Mouse (Mus musculus) heart, postnatal 14 days (tissue): ENCODE measurements around the gene Syce3. TPM values are rescaled to one million over a fixed set of nuclear protein-coding genes. Genes with fewer than 3 reads are reported as not detected.

Experiments used
- DNase-seq, 2 experiments: peaks; one replicate each; pipeline ENCODE4 v3.0.0; 2021 to 2022
- intact Hi-C: fragments of 180-260 bp; cut with DNase I; formaldehyde crosslinking; loops from one replicate; pipeline ENCODE4 v1.15.1; 2025
- total RNA-seq, 2 experiments: library from RNA; stranded (reverse); gene quantifications; 2 replicates each; pipeline ENCODE4 v1.2.3; 2021

Gene Syce3
- total RNA-seq, 2 experiments from 2014 or later, result not detected

DNA sequence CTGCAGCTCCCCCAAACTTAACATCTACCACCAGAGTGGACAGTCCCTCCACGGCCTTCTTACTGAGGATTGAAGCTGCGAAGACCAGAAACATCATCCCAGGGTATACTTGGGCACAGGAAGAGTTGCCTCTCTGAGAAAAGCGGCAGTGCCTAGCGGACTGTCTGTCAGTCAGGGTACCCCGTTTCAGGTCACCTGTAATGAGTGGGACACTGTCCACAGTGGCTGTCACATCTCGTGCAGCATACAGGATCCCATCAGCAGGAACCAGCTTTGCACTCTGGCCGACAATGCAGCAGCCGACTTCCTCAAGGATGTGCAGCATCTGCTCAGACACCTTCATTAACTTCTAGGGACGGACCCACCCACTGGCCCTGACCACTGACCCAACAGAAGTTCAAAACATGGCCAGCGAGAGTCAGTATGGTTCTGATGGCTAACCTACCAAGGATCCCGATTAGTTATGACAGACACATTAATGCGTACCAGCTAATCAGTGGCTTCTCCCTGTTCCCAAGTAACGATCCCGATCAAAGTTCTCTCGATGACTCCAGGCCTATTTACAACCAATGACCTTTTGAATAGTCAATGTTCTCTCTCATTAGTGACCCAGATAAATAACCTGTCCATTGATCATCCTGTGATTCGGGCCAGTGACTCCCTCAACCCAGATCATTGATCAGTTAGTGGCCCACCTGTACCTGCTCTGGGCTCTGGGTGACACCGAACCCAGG lies 35.3 kb downstream of the Syce3 start:
- DNase-seq, result no peak
- intact Hi-C loops, result loop anchor here (5.0 kb wide), 3 partner anchors 58 to 212 kb away; partner anchors contain the start of gene Sbf1

DNA sequence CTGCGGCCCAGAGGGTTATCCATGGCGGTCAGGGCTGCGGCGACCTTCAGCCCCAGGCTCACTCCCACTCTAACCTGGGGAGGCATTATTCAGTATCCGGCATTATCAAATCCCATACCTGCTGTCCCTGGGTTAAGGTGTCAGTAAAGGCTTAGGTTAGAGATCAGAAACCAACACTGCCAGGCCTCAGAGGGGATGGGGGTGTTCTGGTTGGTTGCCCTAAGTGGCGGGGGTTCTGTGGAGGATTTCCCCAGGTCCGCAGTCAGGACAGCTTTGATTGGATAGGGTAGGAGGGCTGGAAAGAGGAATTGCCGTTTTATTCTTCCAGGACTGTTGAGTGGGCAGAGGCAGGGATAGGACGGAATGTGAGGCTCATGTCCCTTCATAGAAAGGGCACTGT lies 36.0 kb downstream of the Syce3 start:
- intact Hi-C loops, result loop anchor here (5.0 kb wide), 2 partner anchors 57 to 213 kb away; partner anchors contain the start of gene Sbf1
- no peak for DNase-seq

DNA sequence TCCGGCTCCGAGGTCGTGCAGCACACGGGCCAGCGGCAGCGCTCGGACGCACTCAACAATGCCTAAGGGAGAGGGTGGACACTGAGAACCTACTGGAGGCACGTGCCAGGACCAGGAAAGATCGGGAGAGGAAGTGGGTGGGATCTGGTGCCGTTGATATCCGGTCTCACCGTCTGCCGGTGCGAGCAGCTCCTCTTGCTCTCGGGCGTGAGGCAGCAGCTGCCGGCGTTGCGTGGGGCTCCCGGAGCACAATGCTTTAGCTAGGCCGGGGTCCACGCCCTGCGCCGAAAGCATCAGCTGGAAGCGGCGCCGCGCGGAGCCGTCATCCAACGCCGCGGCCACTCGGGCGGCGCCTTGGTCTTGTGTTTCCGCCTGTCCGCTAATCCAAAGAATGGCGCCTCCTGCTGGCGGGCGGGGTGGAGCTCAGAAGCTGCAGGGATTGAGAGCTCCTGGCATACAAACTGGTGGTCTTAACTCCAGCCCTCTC lies 36.5 kb downstream of the Syce3 start, which contains the start of gene Sco2:
Gene Sco2 (minus strand): TSS at position 85 of the 487 bp plus-strand sequence.
- intact Hi-C loops, result loop anchor here (2.0 to 5.0 kb wide), 3 partner anchors 17 to 213 kb away; partner anchors contain the start of gene Sbf1
- DNase-seq, result peak; percentile 95 to 98

DNA sequence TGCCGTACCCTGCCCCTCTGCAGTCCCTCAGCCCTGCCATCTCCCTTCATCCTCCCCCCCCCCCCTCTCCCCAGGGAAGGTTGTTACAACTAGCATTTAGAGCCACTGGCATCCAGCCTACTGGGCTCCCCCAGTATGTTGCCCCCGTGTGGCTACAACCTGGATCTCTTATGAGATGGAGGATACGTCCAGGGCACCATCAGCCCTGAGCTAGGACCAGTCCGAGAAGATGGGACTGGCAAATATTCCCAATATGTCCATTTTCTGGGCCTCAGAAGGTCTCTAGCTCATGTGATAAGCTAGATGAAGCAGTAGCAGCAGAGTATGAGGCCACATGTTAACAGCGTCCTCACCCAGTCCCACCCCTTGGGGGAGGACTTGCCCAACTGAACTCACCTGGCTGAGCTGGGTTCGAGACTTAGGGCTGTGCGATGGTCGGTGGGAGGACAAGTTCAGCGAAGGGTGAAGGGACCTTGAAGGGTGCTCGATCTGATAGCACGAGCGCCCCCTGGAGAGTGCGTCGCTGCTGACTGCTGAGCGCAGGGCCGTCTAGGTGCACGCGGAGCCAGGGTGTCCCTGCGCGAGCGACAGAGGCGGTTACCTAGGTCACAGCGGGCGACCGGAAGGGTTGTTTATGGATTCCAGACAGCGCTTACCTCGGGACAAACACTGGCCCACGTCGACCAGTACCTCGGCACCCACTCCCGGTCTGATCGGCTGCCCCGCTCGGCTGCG lies 37.1 kb downstream of the Syce3 start:
- intact Hi-C loops, result loop anchor here (2.0 to 5.0 kb wide), 3 partner anchors 16 to 214 kb away; partner anchors contain the start of gene Sbf1
- DNase-seq, result peak; percentile 86 to 87

GRCm38 (mm10) chr15:89372536-89372935 lies 37.8 kb downstream of the Syce3 start:
- DNase-seq, result no peak
- intact Hi-C loops, result loop anchor here (2.0 to 5.0 kb wide), 3 partner anchors 16 to 215 kb away; partner anchors contain the start of gene Sbf1

DNA sequence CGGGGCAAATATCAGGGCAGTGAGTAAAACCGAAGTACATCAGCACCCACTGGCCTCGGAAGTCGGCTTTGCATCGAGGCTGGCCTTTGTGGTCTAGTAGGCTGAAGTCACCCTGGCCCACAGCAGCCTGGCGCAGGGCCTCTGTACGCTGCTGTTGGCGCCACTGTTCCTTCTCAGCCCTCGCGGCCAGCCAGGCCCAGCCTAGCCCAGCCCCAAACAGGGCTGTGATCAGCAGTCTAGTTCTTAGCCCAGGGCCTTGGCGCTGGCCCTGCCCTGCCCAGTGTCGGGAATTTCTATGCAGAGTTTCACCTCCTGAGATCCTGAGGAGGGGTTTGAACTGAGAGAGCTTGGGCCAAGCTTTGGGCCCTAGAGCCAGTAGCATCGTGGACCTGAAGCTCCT lies 38.2 kb downstream of the Syce3 start:
- DNase-seq, result no peak
- intact Hi-C loops, result loop anchor here (2.0 to 5.0 kb wide), 3 partner anchors 15 to 215 kb away; partner anchors contain the start of gene Sbf1

GRCm38 (mm10) chr15:89365141-89365551 lies 45.2 kb downstream of the Syce3 start:
- intact Hi-C loops, result no loop called here
- no peak for DNase-seq

GRCm38 (mm10) chr15:89363051-89363450 lies 47.3 kb downstream of the Syce3 start:
- no peak for DNase-seq
- intact Hi-C loops, result no loop called here

DNA sequence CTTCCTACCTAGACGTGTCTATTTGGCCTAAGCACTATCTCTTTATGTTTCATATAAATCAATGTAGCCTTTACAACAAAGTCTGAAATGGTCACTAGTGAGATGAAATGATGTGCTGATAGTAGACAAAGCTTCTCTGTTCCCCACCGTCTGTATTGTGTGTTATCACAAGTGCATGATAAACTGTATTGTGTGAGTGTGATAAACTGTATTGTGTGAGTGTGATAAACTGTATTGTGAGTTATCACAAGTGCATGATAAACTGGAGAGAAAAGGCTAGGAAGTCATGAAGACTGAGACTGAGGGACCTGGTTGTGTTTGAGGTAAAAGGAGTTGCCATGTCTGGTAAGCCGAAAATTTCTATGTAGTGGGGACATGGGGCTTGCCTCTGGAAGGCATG lies 51.5 kb downstream of the Syce3 start:
- no peak for DNase-seq
- intact Hi-C loops, result loop anchor here (10.0 kb wide), 1 partner anchor 234 kb away; the partner anchor contains the start of genes Hdac10 and Tubgcp6

DNA sequence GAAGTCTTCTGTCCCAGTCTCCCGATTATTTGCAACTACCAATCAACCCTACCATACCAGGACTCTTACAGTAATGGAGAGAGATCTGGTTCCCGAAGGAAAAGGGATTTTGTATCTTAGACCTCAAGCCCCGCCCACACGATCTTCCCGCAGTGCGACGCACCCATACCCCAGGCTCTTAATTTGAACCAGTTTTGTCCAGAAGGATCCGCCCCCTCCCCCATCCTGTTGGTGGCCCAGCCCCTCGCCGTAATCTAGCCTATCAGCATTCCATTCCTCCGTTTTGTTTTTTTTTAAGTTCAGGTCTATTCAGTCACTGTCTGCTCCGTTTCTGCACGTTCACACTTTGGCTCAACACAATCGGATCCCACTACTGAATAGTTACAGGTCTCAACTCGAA lies 53.9 kb downstream of the Syce3 start:
- intact Hi-C loops, result loop anchor here (2.0 to 10.0 kb wide), 2 partner anchors 16 to 232 kb away; partner anchors contain the start of genes Hdac10, Sco2 and Tubgcp6
- peak; percentile 58 to 68 for DNase-seq

DNA sequence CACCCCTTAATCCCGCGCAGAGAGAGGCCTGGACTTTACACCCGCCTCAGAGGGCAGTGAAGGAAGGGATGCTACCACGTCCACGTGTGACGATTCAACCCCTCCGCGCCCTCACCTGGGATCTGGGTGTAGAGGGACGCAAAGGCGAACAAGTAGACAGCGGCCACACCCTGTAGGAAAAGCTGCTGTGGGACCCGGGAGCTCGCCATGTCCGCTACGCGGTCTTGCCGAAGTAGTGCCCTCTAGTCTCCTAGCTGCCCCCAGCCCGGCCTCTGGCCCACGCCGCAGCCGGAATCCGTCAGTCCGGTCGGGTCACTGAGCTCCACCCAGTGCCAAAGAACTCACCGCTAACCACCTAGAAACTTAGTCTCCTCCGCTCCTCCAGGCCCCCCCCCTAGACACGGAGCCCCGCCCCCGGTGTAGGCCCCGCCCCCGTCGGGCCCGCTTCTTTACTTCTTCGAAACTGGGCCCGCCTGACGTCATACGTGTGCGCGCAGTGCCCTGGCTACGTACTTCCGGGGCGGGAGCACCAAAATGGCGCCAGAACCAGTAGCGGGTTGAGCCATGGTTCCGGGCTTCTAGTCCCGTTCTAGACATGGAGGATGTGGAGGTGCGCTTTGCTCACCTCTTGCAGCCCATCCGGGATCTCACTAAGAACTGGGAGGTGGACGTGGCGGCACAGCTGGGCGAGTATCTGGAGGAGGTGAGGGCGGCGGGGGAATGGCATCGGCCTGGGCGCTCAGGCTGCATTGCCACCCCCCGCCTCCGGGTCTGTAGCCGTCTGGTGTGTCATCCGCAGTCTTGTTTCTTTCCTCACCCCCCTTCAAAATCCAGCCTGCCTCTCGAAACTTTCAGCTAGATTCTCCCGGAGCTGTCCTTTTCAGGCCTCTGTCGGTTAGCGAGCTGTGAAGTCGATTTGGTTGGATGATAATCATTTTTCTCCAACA lies 54.8 kb downstream of the Syce3 start, which contains the start of the genes Lmf2 and Ncaph2:
Gene Lmf2 (minus strand): TSS at position 419 of the 947 bp plus-strand sequence.
Gene Ncaph2 (plus strand): TSS at position 479 of the 947 bp plus-strand sequence.
- intact Hi-C loops, result loop anchor here (2.0 to 10.0 kb wide), 3 partner anchors 17 to 231 kb away; partner anchors contain the start of genes Hdac10, Sbf1, Sco2 and Tubgcp6
- peak; percentile 96 to 98 for DNase-seq

- no peak for DNase-seq
- intact Hi-C loops, result loop anchor here (2.0 to 10.0 kb wide), 2 partner anchors 40 to 230 kb away; partner anchors contain the start of genes Hdac10, Sbf1 and Tubgcp6
These were observed 55.8 kb downstream of the Syce3 start for GRCm38 (mm10) chr15:89354455-89354854.

DNA sequence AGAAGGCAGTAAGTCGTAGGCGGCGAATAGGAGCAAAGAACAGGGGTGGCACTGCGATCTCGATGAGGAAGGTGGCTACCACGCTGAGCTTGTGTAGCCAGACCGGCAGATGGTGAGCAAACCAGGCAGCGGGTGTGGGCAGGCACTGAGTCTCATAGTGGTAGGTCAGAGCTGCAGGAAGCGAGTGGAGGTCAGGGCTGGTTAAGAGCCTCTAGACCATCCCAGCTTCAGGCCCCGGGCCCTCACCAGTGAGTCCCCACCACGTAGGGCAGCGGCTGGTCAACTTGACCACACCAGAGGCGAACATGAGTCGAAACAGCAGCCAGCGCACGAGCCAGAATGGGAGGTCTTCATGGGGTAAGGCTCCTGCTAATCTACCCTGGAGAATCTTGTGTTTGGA lies 56.5 kb downstream of the Syce3 start:
- intact Hi-C loops, result loop anchor here (2.0 to 10.0 kb wide), 2 partner anchors 39 to 229 kb away; partner anchors contain the start of genes Hdac10, Sbf1 and Tubgcp6

DNA sequence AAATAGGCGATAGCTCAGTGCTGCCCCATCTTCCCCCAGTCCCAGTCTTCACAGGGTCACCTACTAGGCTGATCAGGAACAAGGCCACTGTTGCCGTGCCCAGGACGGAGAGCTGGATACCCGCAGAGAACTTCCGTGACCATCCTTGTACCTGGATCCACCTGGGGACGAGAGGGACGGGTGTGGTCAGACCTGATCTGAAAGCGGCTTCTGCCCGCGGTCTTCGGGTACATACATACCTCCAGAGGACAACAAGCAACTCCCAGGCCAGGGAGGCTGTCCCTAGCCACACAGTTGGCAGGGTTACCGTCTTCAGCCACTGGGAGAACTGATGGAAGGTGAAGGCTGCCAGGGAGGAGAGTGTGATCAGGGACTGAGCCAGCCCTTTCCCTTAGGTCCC lies 57.5 kb downstream of the Syce3 start:
- intact Hi-C loops, result loop anchor here (10.0 kb wide), 1 partner anchor 228 kb away; the partner anchor contains the start of genes Hdac10 and Tubgcp6
- DNase-seq, result no peak

More for the DNA sequence above, 56.5 kb downstream of the Syce3 start:
- no peak for DNase-seq

DNA sequence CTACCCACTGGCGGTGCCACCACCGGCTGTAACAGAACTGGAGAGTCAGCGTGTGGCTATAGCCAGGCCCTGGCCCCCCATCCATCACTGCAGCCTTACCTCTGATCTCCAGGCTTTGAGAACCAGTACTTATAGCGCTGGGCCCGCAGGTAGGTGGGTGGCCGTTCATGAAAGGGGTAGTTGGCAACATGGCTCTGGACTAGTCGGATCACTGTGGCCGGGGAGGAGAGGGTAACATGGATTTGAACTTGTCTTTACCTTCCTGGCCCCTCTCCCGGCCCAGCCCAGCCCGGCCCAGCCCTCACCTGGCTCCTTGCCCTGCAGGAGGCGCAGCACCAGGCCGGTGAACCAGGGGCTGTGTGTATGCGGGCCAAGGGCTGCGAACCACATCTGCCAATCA lies 58.2 kb downstream of the Syce3 start:
- intact Hi-C loops, result loop anchor here (10.0 kb wide), 1 partner anchor 227 kb away; the partner anchor contains the start of genes Hdac10 and Tubgcp6
- DNase-seq, result no peak

GRCm38 (mm10) chr15:89351302-89351701 lies 59.0 kb downstream of the Syce3 start:
- intact Hi-C loops, result loop anchor here (10.0 kb wide), 1 partner anchor 227 kb away; the partner anchor contains the start of genes Hdac10 and Tubgcp6
- no peak for DNase-seq

DNA sequence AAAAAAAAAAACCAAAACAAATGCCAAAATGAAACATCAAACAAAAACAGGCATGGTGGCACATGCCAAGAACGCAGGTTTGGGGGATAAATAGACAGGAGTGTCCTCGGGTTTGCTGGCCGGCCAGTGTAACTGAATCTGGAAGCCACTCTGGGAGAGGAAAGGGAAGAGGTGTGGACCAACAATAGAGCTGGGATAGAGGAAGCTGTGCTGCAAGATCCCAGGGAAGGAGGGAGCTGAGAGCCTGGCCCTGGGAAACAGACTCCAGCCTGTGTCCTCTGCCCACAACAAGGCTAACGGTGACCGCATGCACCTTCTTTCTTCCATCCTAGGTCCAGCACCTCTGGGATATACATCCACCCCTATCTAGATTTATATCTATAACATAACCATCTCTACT lies 59.9 kb downstream of the Syce3 start:
- peak in 1 of 2 experiments; percentile 24 for DNase-seq
- intact Hi-C loops, result loop anchor here (10.0 kb wide), 1 partner anchor 226 kb away; the partner anchor contains the start of genes Hdac10 and Tubgcp6

GRCm38 (mm10) chr15:89343325-89343724 lies 67.0 kb downstream of the Syce3 start:
- no peak for DNase-seq
- intact Hi-C loops, result no loop called here

GRCm38 (mm10) chr15:89341678-89342077 lies 68.6 kb downstream of the Syce3 start:
- intact Hi-C loops, result no loop called here
- DNase-seq, result no peak
